Mouse (Mus musculus) ES-E14 (cell line): ENCODE results near the gene Tiprl. TPM values are rescaled to one million over a fixed set of nuclear protein-coding genes. Genes with fewer than 3 reads are reported as not detected.

Experiments
- DNase-seq: peaks from one replicate; pipeline ENCODE4 v3.0.0-alpha.2; 2013; ENCODE audit warnings: low read depth, low spot score
- H3K27ac ChIP-seq: 2 replicates; pipeline ENCODE4 v1.5.1; 2012; ENCODE audit warnings: low read depth, mild to moderate bottlenecking, low read length, moderate library complexity, mixed read lengths; ENCODE audit not compliant: poor library complexity, insufficient read depth, severe bottlenecking
- H3K36me3 ChIP-seq: 2 replicates; pipeline ENCODE4 v1.6.1; 2012; ENCODE audit warnings: mild to moderate bottlenecking, low read length, moderate library complexity, mixed read lengths; ENCODE audit not compliant: control insufficient read depth, poor library complexity, insufficient read depth, severe bottlenecking
- H3K4me1 ChIP-seq, 2 experiments: fragments of 150-350 bp in 1 of 2; sonication (generic) in 1 of 2; 2 replicates each; pipeline ENCODE4 v1.6.1; 2012; ENCODE audit warnings: low read length in 2 of 2, mild to moderate bottlenecking in 1 of 2, mixed read lengths in 1 of 2; ENCODE audit not compliant: control insufficient read depth in 2 of 2, insufficient read depth in 2 of 2, poor library complexity in 1 of 2
- H3K4me3 ChIP-seq, 2 experiments: fragments of 150-350 bp in 1 of 2; sonication (generic) in 1 of 2; 2 replicates each; pipeline ENCODE4 v1.5.1; 2012; ENCODE audit warnings: low read length in 2 of 2, low read depth in 1 of 2, mild to moderate bottlenecking in 1 of 2, mixed read lengths in 1 of 2; ENCODE audit not compliant: insufficient read depth in 1 of 2, poor library complexity in 1 of 2, severe bottlenecking in 1 of 2
- H3K9ac ChIP-seq: 2 replicates; pipeline ENCODE4 v1.6.1; 2012; ENCODE audit warnings: low read depth, mild to moderate bottlenecking, low read length, mixed read lengths; ENCODE audit not compliant: poor library complexity, insufficient read depth, severe bottlenecking
- H3K9me3 ChIP-seq: fragments of 150-350 bp; sonication (generic); 2 replicates; pipeline ENCODE4 v1.6.1; 2012; ENCODE audit warnings: low read depth, mild to moderate bottlenecking, low read length; ENCODE audit not compliant: control insufficient read depth, insufficient read depth
- CHD2 ChIP-seq: IDR thresholded peaks from 2 replicates; pipeline ENCODE4 v1.6.1; 2014; ENCODE audit warnings: mild to moderate bottlenecking, low read depth, low read length, inconsistent platforms
- HCFC1 ChIP-seq: IDR thresholded peaks from 2 replicates; pipeline ENCODE4 v1.6.1; 2012; ENCODE audit warnings: low read length, inconsistent platforms, borderline replicate concordance; ENCODE audit not compliant: insufficient read depth
- MAFK ChIP-seq: IDR thresholded peaks from 2 replicates; pipeline ENCODE4 v1.6.1; 2014; ENCODE audit warnings: mild to moderate bottlenecking, low read depth, low read length, inconsistent platforms; ENCODE audit not compliant: insufficient read depth
- ZC3H11A ChIP-seq: IDR thresholded peaks from 2 replicates; pipeline ENCODE4 v1.6.1; 2012; ENCODE audit warnings: low read depth, mild to moderate bottlenecking, inconsistent platforms, low read length, borderline replicate concordance
- ZNF384 ChIP-seq: IDR thresholded peaks from 2 replicates; pipeline ENCODE4 v1.6.1; 2012; ENCODE audit warnings: low read depth, low read length, inconsistent platforms
- in situ Hi-C, 2 experiments: fragments of 600-800 bp; cut with MboI; formaldehyde crosslinking; loops; one replicate each; pipeline ENCODE4 v1.15.1; 2025; ENCODE audit warnings: low sequenced_read_pairs in 2 of 2, inconsistent platforms in 1 of 2; ENCODE audit not compliant: unreplicated experiment in 2 of 2
- total RNA-seq: library from RNA; depleted of rRNA; stranded (reverse); fragments of 300-350 nt; gene quantifications from 2 replicates; pipeline ENCODE4 v1.2.3, GENCODE M21; 2012; rRNA removed

Tiprl gene
- total RNA-seq, 1 experiment: 40.2 TPM

GRCm38 (mm10) chr1:165169462-165169861 lies 67.3 kb downstream of the Tiprl start:
- Histone ChIP-seq H3K36me3 (no peaks in the 10 kb centered on the region), H3K9me3 (no peaks in the 10 kb centered on the region), H3K4me3 (no peak overlapping the region), H3K27ac (no peak overlapping the region), H3K4me1 (peaks cover 2% of the 10 kb centered on the region in 2 experiments; a peak in 2 of 4 replicates), H3K9ac (no peak overlapping the region)
- peak; percentile 77 for TF ChIP-seq ZNF384
- no peak for TF ChIP-seq ZC3H11A
- DNase-seq: no peak
- in situ Hi-C loops: no loop called here

GRCm38 (mm10) chr1:165164920-165165319 lies 71.9 kb downstream of the Tiprl start:
- Histone ChIP-seq H3K9ac (no peak overlapping the region), H3K36me3 (no peaks in the 10 kb centered on the region), H3K9me3 (no peaks in the 10 kb centered on the region), H3K4me1 (no peaks in the 10 kb centered on the region), H3K4me3 (no peak overlapping the region), H3K27ac (no peak overlapping the region)
- no peak for DNase-seq
- TF ChIP-seq MAFK: no peak
- no peak for TF ChIP-seq ZNF384
- no peak for TF ChIP-seq ZC3H11A
- no peak for TF ChIP-seq CHD2
- no peak for TF ChIP-seq HCFC1
- in situ Hi-C loops: no loop called here

Other genes with a start within 250 kb of the Tiprl start
- gene Tbx19, start 76.2 kb downstream of the Tiprl start, total RNA-seq: not detected in 2 replicates
- gene Sft2d2, start 42.6 kb downstream of the Tiprl start, total RNA-seq: 15.0 and 23.8 TPM in 2 replicates
- gene Gpr161, start 58.8 kb upstream of the Tiprl start, total RNA-seq: 3.3 and 4.5 TPM in 2 replicates
- gene Dcaf6, start 223.5 kb upstream of the Tiprl start, total RNA-seq: 9.2 and 10.2 TPM in 2 replicates
- 17.3 and 26.8 TPM in 2 replicates for gene Mpc2, start 223.6 kb upstream of the Tiprl start, total RNA-seq
- 0.11 and 0.22 TPM in 2 replicates for gene Adcy10, start 248.2 kb upstream of the Tiprl start, total RNA-seq